Mouse (Mus musculus) stomach, postnatal 0 days (tissue): ENCODE measurements around the gene Slc29a3. TPM values are rescaled to one million over a fixed set of nuclear protein-coding genes. Genes with fewer than 3 reads are reported as not detected.

Source experiments
- ATAC-seq: fragments of 200-750 bp; cut with Nextera tagmentation; 2 replicates; pipeline ENCODE4 v1.8.0; 2017; ENCODE audit not compliant: low FRiP score, low TSS enrichment
- DNase-seq: peaks from one replicate; pipeline ENCODE4 v3.0.0-alpha.2; 2016; ENCODE audit warnings: low spot score
- H3K27ac ChIP-seq: fragments of 300-500 bp; sonication (generic); replicated peaks from 2 replicates; pipeline ENCODE4 v1.5.1; 2014; ENCODE audit warnings: mild to moderate bottlenecking, control low read depth
- H3K27me3 ChIP-seq: fragments of 300-500 bp; sonication (generic); 2 replicates; pipeline ENCODE4 v1.6.1; 2014; ENCODE audit warnings: low read length; ENCODE audit not compliant: control insufficient read depth, insufficient read depth
- H3K36me3 ChIP-seq: fragments of 300-500 bp; sonication (generic); 2 replicates; pipeline ENCODE4 v1.6.1; 2014; ENCODE audit warnings: low read length, mixed read lengths; ENCODE audit not compliant: control insufficient read depth, insufficient read depth
- H3K4me1 ChIP-seq: fragments of 300-500 bp; sonication (generic); replicated peaks from 2 replicates; pipeline ENCODE4 v1.6.1; 2014; ENCODE audit warnings: antibody characterized with exemption; ENCODE audit not compliant: control insufficient read depth, insufficient read depth
- H3K4me2 ChIP-seq: fragments of 300-500 bp; sonication (generic); replicated peaks from 2 replicates; pipeline ENCODE4 v1.6.1; 2014; ENCODE audit warnings: low read depth, mild to moderate bottlenecking, control low read depth, moderate library complexity
- H3K4me3 ChIP-seq: fragments of 300-500 bp; sonication (generic); 2 replicates; pipeline ENCODE4 v1.5.1; 2014; ENCODE audit warnings: low read depth, low read length, control low read depth
- H3K9ac ChIP-seq: fragments of 300-500 bp; sonication (generic); 2 replicates; pipeline ENCODE4 v1.6.1; 2014; ENCODE audit warnings: mild to moderate bottlenecking, low read length, control low read depth, mixed read lengths
- H3K9me3 ChIP-seq: fragments of 300-500 bp; sonication (generic); 2 replicates; pipeline ENCODE4 v1.6.1; 2016; ENCODE audit warnings: low read length; ENCODE audit not compliant: control insufficient read depth
- CTCF ChIP-seq: IDR thresholded peaks from 2 replicates; pipeline ENCODE4 v1.5.1; 2016; ENCODE audit warnings: antibody characterized with exemption, low read depth, mild to moderate bottlenecking, moderate library complexity
- EP300 ChIP-seq: optimal IDR thresholded peaks from 2 replicates; pipeline ENCODE3; 2016; ENCODE audit warnings: antibody characterized with exemption
- WGBS: fragments of 180-500 bp; shearing (Covaris S2); extraction: QIAGEN DNeasy Blood & Tissue Kit; methylation state at CpG from one replicate; pipeline ENCODE4 v1.1.7; 2014; 5-methylcytosine and 5-hydroxymethylcytosine counted together
- polyA plus RNA-seq: library from polyadenylated mRNA; unstranded; fragments of >200 nt; fragmentation: Nextera tagmentation; extraction: Ambion mirVana; gene quantifications from 2 replicates; pipeline ENCODE4 v1.2.1, GENCODE M21; 2015

Gene Slc29a3
- polyA plus RNA-seq, 1 experiment from 2014 or later, result 5.8 TPM

GRCm38 (mm10) chr10:60732397-60732861 lies 20.2 kb downstream of the Slc29a3 start:
- Histone ChIP-seq H3K9me3 (no peaks in the 10 kb centered on the region), H3K27me3 (no peaks in the 10 kb centered on the region), H3K4me3 (no peak overlapping the region), H3K27ac (no peak overlapping the region), H3K4me1 (no peaks in the 10 kb centered on the region), H3K36me3 (0 out of 2 replicates have a peak, but pooled peaks cover 4% of the 10 kb centered on the region), H3K9ac (no peak overlapping the region), H3K4me2 (no peak overlapping the region)
- TF ChIP-seq CTCF (no peak), EP300 (no peak)
- DNase-seq (no peak), ATAC-seq (no peak)
- 66% methylated on average over 2 of the region's 2 CpGs for WGBS

- Histone ChIP-seq H3K9ac (no peak overlapping the region), H3K36me3 (0 out of 2 replicates have a peak, but pooled peaks cover 2% of the 10 kb centered on the region), H3K4me2 (no peak overlapping the region), H3K4me1 (no peaks in the 10 kb centered on the region), H3K27me3 (no peaks in the 10 kb centered on the region), H3K9me3 (no peaks in the 10 kb centered on the region), H3K27ac (no peak overlapping the region), H3K4me3 (no peak overlapping the region)
- DNase-seq (no peak), ATAC-seq (no peak)
- no peak for TF ChIP-seq EP300
- TF ChIP-seq CTCF, result no peak
- WGBS, result 36% methylated on average over 5 of the region's 5 CpGs
Measured at GRCm38 (mm10) chr10:60731742-60732141, 20.9 kb downstream of the Slc29a3 start.

GRCm38 (mm10) chr10:60727301-60727700 lies 25.3 kb downstream of the Slc29a3 start:
- ATAC-seq (no peak), DNase-seq (no peak)
- no peak overlapping the region for H3K9ac ChIP-seq
- TF ChIP-seq EP300 (no peak), CTCF (no peak)
- WGBS, result 41% methylated on average over 5 of the region's 5 CpGs
- H3K9me3 ChIP-seq, result no peaks in the 10 kb centered on the region
- H3K27ac ChIP-seq, result no peak overlapping the region
- no peaks in the 10 kb centered on the region for H3K27me3 ChIP-seq
- no peak overlapping the region for H3K4me3 ChIP-seq
- H3K36me3 ChIP-seq, result no peaks in the 10 kb centered on the region; the same call in 1 of the 2 replicates
- no peak overlapping the region for H3K4me2 ChIP-seq
- no peaks in the 10 kb centered on the region for H3K4me1 ChIP-seq

GRCm38 (mm10) chr10:60726896-60727295 lies 25.7 kb downstream of the Slc29a3 start:
- no peak for DNase-seq
- no peaks in the 10 kb centered on the region for H3K9me3 ChIP-seq
- no peaks in the 10 kb centered on the region for H3K4me1 ChIP-seq
- no peak for ATAC-seq
- H3K9ac ChIP-seq, result no peak overlapping the region
- H3K27ac ChIP-seq, result no peak overlapping the region
- 75% methylated on average over 3 of the region's 3 CpGs for WGBS
- H3K36me3 ChIP-seq, result no peaks in the 10 kb centered on the region; the same call in 1 of the 2 replicates
- no peak overlapping the region for H3K4me2 ChIP-seq
- no peaks in the 10 kb centered on the region for H3K27me3 ChIP-seq
- no peak for TF ChIP-seq CTCF
- TF ChIP-seq EP300, result no peak
- H3K4me3 ChIP-seq, result no peak overlapping the region

GRCm38 (mm10) chr10:60724496-60724895 lies 28.1 kb downstream of the Slc29a3 start:
- WGBS, result 79% methylated on average over 6 of the region's 6 CpGs
- Histone ChIP-seq H3K4me1 (no peaks in the 10 kb centered on the region), H3K36me3 (no peaks in the 10 kb centered on the region; the same call in 1 of the 2 replicates), H3K9me3 (no peaks in the 10 kb centered on the region), H3K4me3 (no peak overlapping the region), H3K27ac (no peak overlapping the region), H3K27me3 (no peaks in the 10 kb centered on the region), H3K9ac (no peak overlapping the region), H3K4me2 (no peak overlapping the region)
- no peak for TF ChIP-seq EP300
- no peak for TF ChIP-seq CTCF
- no peak for DNase-seq
- no peak for ATAC-seq

GRCm38 (mm10) chr10:60723345-60723744 lies 29.2 kb downstream of the Slc29a3 start:
- DNase-seq (no peak), ATAC-seq (no peak)
- 44% methylated on average over 1 of the region's 1 CpGs for WGBS
- Histone ChIP-seq H3K27me3 (no peaks in the 10 kb centered on the region), H3K9me3 (no peaks in the 10 kb centered on the region), H3K36me3 (no peaks in the 10 kb centered on the region; the same call in 1 of the 2 replicates), H3K27ac (no peak overlapping the region), H3K4me1 (no peaks in the 10 kb centered on the region), H3K4me2 (no peak overlapping the region), H3K4me3 (no peak overlapping the region), H3K9ac (no peak overlapping the region)
- TF ChIP-seq EP300 (no peak), CTCF (peak; percentile 32)
